Mouse (Mus musculus) brain, embryonic 18.5 days (tissue): Measurements from ENCODE around the gene Mrtfa.

Source experiments
- DNase-seq: peaks from one replicate; pipeline ENCODE4 v3.0.0-alpha.2; 2012; ENCODE audit warnings: low read depth, low spot score

Mrtfa gene

GRCm38 (mm10) chr15:81030891-81031425 lies 159.6 kb downstream of the Mrtfa start:
- DNase-seq: no peak

- DNase-seq: peak; percentile 34
These were observed 163.0 kb downstream of the Mrtfa start for GRCm38 (mm10) chr15:81027378-81028173.

GRCm38 (mm10) chr15:81026901-81027300 lies 163.7 kb downstream of the Mrtfa start:
- no peak for DNase-seq

- DNase-seq: no peak
These were observed 166.7 kb downstream of the Mrtfa start for GRCm38 (mm10) chr15:81023842-81024241.

- DNase-seq: no peak
These were observed 168.1 kb downstream of the Mrtfa start for GRCm38 (mm10) chr15:81022437-81022836.

GRCm38 (mm10) chr15:81021377-81021776 lies 169.2 kb downstream of the Mrtfa start:
- DNase-seq: no peak

- DNase-seq: no peak
These were observed 173.2 kb downstream of the Mrtfa start for GRCm38 (mm10) chr15:81017308-81017707.

- no peak for DNase-seq
These were observed 174.1 kb downstream of the Mrtfa start for GRCm38 (mm10) chr15:81016488-81016887.

- DNase-seq: no peak
These were observed 175.4 kb downstream of the Mrtfa start for GRCm38 (mm10) chr15:81015068-81015744.

- no peak for DNase-seq
These were observed 177.4 kb downstream of the Mrtfa start for GRCm38 (mm10) chr15:81013186-81013585.

- no peak for DNase-seq
These were observed 178.2 kb downstream of the Mrtfa start for GRCm38 (mm10) chr15:81012359-81012758.

GRCm38 (mm10) chr15:81011523-81011922 lies 179.0 kb downstream of the Mrtfa start:
- DNase-seq: no peak

GRCm38 (mm10) chr15:81010114-81010513 lies 180.4 kb downstream of the Mrtfa start:
- no peak for DNase-seq

GRCm38 (mm10) chr15:81008689-81009123 lies 181.9 kb downstream of the Mrtfa start:
- no peak for DNase-seq

- no peak for DNase-seq
These were observed 182.7 kb downstream of the Mrtfa start for GRCm38 (mm10) chr15:81007905-81008304.

- no peak for DNase-seq
These were observed 183.2 kb downstream of the Mrtfa start for GRCm38 (mm10) chr15:81007339-81007738.

- no peak for DNase-seq
These were observed 184.3 kb downstream of the Mrtfa start for GRCm38 (mm10) chr15:81006127-81006735.

GRCm38 (mm10) chr15:81000419-81001138 lies 190.0 kb downstream of the Mrtfa start:
- DNase-seq: no peak

- DNase-seq: no peak
These were observed 193.5 kb downstream of the Mrtfa start for GRCm38 (mm10) chr15:80997077-80997476.

GRCm38 (mm10) chr15:80996090-80996835 lies 194.3 kb downstream of the Mrtfa start:
- DNase-seq: no peak

GRCm38 (mm10) chr15:80994959-80995358 lies 195.6 kb downstream of the Mrtfa start:
- no peak for DNase-seq
